Mouse (Mus musculus): ENCODE measurements at regions not wholly inside any gene's neighbourhood (a gene's known extent, or its start where the extent isn't known, plus 50 kb on each side); places are given as distances from the start of the nearest gene placed in this dataset.

GRCm38 (mm10) chr5:111580870-111581771, 152.6 kb upstream of the Gm26897 start:
- TF ChIP-seq POLR2A (IDR thresholded peaks at IDR 0.05; ENCODE audit: control insufficient read depth, extremely low read depth, insufficient read depth, low read length, poor library complexity) (no peak), CTCF (IDR thresholded peaks at IDR 0.05; ENCODE audit: borderline replicate concordance, control insufficient read depth, extremely low read depth, insufficient read depth, low read length, poor library complexity) (no peak)
